Mouse (Mus musculus): ENCODE data around the gene Tmem234. TPM values are rescaled to one million over a fixed set of nuclear protein-coding genes. Genes with fewer than 3 reads are reported as not detected.
A peak's percentile ranks its signal among the peaks of the same experiment; 100 is the strongest.

Gene Tmem234
- total RNA-seq, 2 experiments from 2014 or later: 89.3 to 94.8 TPM

DNA sequence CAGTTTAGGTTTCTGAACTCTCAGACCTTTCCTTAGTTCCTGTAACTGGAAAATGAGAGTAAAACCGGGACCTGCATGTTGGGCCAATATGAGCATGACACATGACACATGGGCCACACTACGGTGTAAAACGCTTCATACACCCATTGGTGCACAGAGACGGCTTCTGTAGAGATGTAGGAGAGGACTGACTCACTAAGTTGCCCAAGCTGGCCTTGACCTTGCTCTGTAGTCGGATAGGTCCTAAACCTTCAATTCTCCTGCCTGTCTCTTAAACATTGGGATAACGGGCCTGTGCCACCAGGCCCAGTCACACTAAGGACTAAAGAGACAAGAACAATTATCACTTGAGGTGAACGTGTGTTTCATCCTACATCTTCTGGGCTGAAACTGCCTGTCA, 32.1 kb upstream of the Tmem234 start:
- no peak for DNase-seq (ENCODE audit: extremely low spot score in 1 of 2, low spot score in 2 of 2)
- H3K27ac ChIP-seq: no peak overlapping the region
- TF ChIP-seq CTCF (IDR thresholded peaks at IDR 0.05): no peak
- H3K4me3 ChIP-seq: no peak overlapping the region
- intact Hi-C loops (cut with DNase I): no loop called here

- DNase-seq (ENCODE audit: extremely low spot score in 1 of 2, low spot score in 2 of 2): no peak
- H3K4me3 ChIP-seq: no peak overlapping the region
- no peak for TF ChIP-seq CTCF (IDR thresholded peaks at IDR 0.05)
- intact Hi-C loops (cut with DNase I): no loop called here
- no peak overlapping the region for H3K27ac ChIP-seq
Observed at GRCm38 (mm10) chr4:129570028-129570427, 30.4 kb upstream of the Tmem234 start.

GRCm38 (mm10) chr4:129571551-129572084, 28.9 kb upstream of the Tmem234 start:
- no peak for TF ChIP-seq CTCF (IDR thresholded peaks at IDR 0.05)
- no peak overlapping the region for H3K27ac ChIP-seq
- intact Hi-C loops (cut with DNase I): no loop called here

DNA sequence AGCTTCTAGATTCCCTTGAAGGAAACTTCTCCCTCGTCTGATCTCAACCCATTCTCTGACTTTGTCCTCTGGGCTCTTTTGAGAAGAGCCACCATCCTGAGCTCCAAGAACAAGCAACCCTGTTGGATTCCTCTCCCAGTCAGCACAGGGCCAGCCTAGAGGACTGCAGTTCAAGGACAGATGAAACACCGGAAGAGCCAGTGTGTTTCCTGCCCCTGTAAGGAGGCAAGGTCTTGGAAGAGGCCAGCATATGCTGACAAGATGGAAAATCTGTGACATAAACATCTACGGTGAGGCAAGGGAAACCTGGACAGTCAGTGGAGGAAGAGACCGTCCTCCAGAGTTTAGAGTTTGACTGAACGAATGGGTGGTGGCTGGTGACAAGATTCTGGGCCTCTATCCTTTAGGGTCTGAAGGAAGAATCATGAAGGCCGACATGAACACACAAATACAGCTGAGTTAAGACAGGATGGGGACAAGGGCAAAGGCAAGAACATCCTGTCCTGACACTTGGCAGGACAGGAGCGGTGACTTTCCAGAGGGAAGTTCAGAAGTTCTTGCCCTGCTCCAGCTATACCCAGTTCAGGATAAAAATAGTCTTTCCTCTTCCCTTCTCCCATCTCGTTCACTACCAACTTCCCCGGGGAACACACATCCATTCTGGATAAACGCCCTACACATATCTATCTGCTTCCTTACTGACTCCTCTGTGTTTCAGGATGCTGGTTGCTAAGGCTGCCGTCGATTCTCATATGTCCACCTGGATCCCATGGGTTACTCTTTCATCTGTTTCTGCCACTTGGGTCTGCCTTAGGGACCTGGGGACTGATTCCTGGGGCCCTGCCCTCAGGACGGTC, 28.0 kb upstream of the Tmem234 start:
- no peak overlapping the region for H3K27ac ChIP-seq
- no peak overlapping the region for H3K4me3 ChIP-seq
- no peak for DNase-seq (ENCODE audit: extremely low spot score in 1 of 2, low spot score in 2 of 2)
- intact Hi-C loops (cut with DNase I): no loop called here
- TF ChIP-seq CTCF (IDR thresholded peaks at IDR 0.05): no peak

More at GRCm38 (mm10) chr4:129571551-129572084, 28.9 kb upstream of the Tmem234 start:
- H3K4me3 ChIP-seq: no peak overlapping the region
- no peak for DNase-seq (ENCODE audit: extremely low spot score in 1 of 2, low spot score in 2 of 2)

DNA sequence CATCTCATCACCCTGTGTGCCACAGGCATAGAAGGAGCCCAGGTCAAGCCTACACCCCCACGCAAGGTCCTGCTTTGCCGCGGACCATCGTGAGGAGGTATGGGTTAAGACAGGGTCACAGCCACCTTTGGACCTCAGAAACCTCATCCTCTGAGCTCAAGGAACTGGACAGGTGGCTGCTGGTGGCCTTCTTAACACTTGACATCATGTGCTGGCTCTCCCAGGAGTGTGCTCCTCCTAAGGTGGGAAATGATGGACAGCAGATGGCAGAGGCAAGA, 27.4 kb upstream of the Tmem234 start:
- Histone ChIP-seq H3K27ac (no peak overlapping the region), H3K4me3 (no peak overlapping the region)
- no peak for TF ChIP-seq CTCF (IDR thresholded peaks at IDR 0.05)
- intact Hi-C loops (cut with DNase I): no loop called here
- DNase-seq (ENCODE audit: extremely low spot score in 1 of 2, low spot score in 2 of 2): no peak

- intact Hi-C loops (cut with DNase I): no loop called here
- no peak for TF ChIP-seq CTCF (IDR thresholded peaks at IDR 0.05)
- no peak for DNase-seq (ENCODE audit: extremely low spot score in 1 of 2, low spot score in 2 of 2)
- Histone ChIP-seq H3K4me3 (no peak within 1 kb of the TSS), H3K27ac (no peak within 1 kb of the TSS)
Observed at GRCm38 (mm10) chr4:129573430-129573829, 27.0 kb upstream of the Tmem234 start, which contains the start of gene Lck. Gene Lck (minus strand): TSS chr4:129573641.

DNA sequence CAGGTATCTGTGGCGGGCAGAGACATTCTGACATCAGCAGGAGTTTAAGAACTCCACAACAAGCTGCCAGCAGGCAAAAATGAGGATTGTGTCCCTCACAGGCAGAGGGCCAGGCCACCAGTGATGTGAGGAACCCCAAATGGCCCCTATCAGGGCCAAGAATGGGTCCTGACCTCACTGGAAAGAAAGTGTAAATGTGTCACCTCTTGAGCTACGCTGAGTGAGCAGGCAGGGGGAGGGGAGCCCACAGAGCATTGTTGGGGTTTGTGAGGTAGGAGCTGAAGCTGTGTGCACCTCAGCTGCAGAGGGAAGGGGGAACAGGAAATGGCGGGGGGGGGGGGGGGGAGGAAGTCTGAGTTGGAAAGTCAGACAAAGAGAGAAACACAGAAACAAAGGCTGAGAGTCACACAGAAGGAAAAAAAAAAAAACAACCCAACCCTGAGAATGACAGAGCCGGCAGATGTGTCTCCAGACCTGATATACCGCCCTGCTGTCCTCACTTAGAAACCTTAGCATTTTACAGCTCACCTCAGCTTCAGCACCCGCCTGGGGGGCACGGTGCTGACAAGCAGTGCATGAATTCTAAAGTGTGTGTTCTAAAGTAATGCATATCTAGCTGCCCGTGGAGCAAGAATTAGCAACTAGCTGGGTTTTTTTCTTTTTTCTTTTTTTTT, 25.2 kb upstream of the Tmem234 start:
- intact Hi-C loops (cut with DNase I): no loop called here
- Histone ChIP-seq H3K4me3 (no peak overlapping the region), H3K27ac (no peak overlapping the region)
- no peak for TF ChIP-seq CTCF (IDR thresholded peaks at IDR 0.05)
- no peak for DNase-seq (ENCODE audit: extremely low spot score in 1 of 2, low spot score in 2 of 2)

DNA sequence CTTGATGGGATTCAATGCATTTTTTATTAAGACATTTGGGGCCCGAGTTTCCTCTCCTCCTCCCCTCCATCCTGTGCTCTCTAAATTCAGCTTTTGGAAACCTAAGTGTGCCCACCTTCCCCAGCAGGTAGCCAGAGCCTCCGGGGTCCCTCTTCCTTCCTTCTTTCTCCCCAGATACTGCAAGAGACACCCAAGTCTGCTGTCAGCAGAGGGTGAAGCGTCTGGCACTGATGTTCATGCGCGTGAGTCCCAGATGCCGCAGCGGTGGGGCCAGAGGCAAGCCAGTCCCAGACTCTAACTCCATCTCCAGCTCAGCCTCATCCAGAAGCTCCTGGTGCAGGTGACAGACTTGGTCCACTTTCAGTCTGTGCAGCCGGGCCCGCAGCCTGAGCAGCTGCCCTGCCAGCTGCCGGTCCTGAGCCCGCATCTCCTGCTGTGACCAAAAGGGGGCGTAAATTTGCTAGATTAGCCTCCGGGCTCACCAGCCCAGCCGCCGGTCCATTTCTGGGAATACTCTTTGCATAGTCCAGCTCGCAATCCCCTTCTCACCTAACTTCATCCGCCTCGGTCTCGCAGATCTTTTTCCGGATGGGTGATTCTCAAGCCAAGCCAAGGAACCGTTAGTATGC, 23.5 kb upstream of the Tmem234 start:
- no peak overlapping the region for H3K27ac ChIP-seq
- TF ChIP-seq CTCF (IDR thresholded peaks at IDR 0.05): peak; percentile 63
- intact Hi-C loops (cut with DNase I): no loop called here

DNA sequence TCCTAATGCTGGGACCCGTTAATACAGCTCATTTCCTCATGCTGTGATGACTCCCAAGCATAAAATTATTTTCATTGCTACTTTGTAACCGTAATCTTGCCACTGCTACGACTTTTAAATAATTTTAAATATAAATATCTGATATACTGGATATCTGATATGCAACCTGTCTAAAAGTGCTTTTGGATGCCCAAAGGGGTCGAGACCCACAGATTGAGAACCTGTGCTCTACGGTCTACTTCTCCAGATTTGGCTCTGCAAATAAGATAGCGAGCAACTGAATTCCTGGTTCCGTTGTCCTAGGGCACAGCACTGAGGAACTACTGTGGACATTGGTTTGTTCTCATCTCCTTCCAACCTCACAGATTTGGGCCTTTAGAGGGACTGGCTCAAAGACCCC, 22.8 kb upstream of the Tmem234 start:
- Histone ChIP-seq H3K4me3 (no peak overlapping the region), H3K27ac (no peak overlapping the region)
- intact Hi-C loops (cut with DNase I): no loop called here
- no peak for DNase-seq (ENCODE audit: extremely low spot score in 1 of 2, low spot score in 2 of 2)
- TF ChIP-seq CTCF (IDR thresholded peaks at IDR 0.05): no peak

More for the DNA sequence above, 23.5 kb upstream of the Tmem234 start:
- no peak overlapping the region for H3K4me3 ChIP-seq
- DNase-seq (ENCODE audit: extremely low spot score in 1 of 2, low spot score in 2 of 2): peak; percentile 42 to 61

- H3K4me3 ChIP-seq: no peak within 1 kb of the TSS
- DNase-seq (ENCODE audit: extremely low spot score in 1 of 2, low spot score in 2 of 2): no peak
Observed at GRCm38 (mm10) chr4:129578466-129578865, 22.0 kb upstream of the Tmem234 start, which contains the start of gene Fam167b. Gene Fam167b (minus strand): TSS chr4:129578549.

DNA sequence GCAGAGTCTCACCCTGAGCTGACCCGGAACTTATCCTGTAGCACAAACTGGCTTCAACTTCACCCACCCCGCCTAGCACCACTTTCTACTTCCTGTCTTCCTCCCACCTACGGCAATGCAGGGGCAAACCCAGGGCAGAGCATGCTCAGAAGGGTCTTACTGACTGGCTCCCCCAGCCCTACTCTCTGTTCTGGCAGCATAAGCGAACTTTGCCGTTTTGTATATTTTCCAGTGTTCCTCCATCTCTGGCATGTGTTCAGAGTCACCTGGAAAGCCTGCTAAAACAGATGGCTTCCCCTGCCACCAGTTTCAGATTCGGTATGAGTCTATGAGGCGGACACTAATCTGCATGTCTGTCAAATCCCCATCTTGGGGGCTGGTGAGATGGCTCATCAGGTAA, 20.1 kb upstream of the Tmem234 start:
- no peak for TF ChIP-seq CTCF (IDR thresholded peaks at IDR 0.05)
- no peak for DNase-seq (ENCODE audit: extremely low spot score in 1 of 2, low spot score in 2 of 2)
- intact Hi-C loops (cut with DNase I): no loop called here
- Histone ChIP-seq H3K4me3 (no peak overlapping the region), H3K27ac (no peak overlapping the region)

More at GRCm38 (mm10) chr4:129578466-129578865, 22.0 kb upstream of the Tmem234 start, which contains the start of gene Fam167b:
- intact Hi-C loops (cut with DNase I): no loop called here
- no peak within 1 kb of the TSS for H3K27ac ChIP-seq
- TF ChIP-seq CTCF (IDR thresholded peaks at IDR 0.05): no peak

DNA sequence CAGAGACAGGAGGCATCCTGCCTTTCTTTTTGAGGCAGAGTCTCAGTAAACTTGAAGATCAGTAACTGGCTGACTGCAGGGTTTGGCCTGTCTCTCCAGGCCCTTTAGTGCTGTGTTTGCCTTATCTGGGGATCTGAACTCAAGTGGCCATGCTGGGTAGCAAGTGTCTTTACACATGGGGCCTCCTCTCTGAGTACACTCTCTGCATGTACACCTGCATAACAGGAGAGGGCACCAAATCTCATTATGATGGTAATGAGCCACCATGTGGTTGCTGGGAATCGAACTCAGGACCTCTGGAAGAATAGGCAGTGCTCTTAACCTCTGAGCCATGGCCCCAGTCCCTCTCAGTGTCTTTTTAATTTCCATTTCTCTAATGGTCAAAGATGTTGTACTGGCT, 18.2 kb upstream of the Tmem234 start:
- no peak; the same call in 1 of the 2 replicates for TF ChIP-seq CTCF (IDR thresholded peaks at IDR 0.05)
- intact Hi-C loops (cut with DNase I): no loop called here
- Histone ChIP-seq H3K4me3 (no peak overlapping the region), H3K27ac (no peak overlapping the region)
- DNase-seq (ENCODE audit: extremely low spot score in 1 of 2, low spot score in 2 of 2): no peak

Measured in left cerebral cortex, adult 2 months (tissue).